Mouse (Mus musculus) kidney, embryonic 15.5 days (tissue): ENCODE measurements around the gene Dop1b. TPM values are rescaled to one million over a fixed set of nuclear protein-coding genes. Genes with fewer than 3 reads are reported as not detected.

ENCODE experiments used
- ATAC-seq: fragments of 200-750 bp; cut with Nextera tagmentation; replicated peaks from 2 replicates; pipeline ENCODE4 v1.8.0; 2017; ENCODE audit warnings: moderate TSS enrichment; ENCODE audit not compliant: low FRiP score
- H3K27ac ChIP-seq: fragments of 300-500 bp; sonication (generic); 2 replicates; pipeline ENCODE4 v1.5.1; 2015; ENCODE audit warnings: mild to moderate bottlenecking, inconsistent platforms
- H3K27me3 ChIP-seq: fragments of 300-500 bp; sonication (generic); 2 replicates; pipeline ENCODE4 v1.6.1; 2015; ENCODE audit warnings: inconsistent platforms
- H3K36me3 ChIP-seq: fragments of 300-500 bp; sonication (generic); 2 replicates; pipeline ENCODE4 v1.6.1; 2015; ENCODE audit warnings: inconsistent platforms
- H3K4me1 ChIP-seq: fragments of 300-500 bp; sonication (generic); 2 replicates; pipeline ENCODE4 v1.6.1; 2015; ENCODE audit warnings: inconsistent platforms
- H3K4me2 ChIP-seq: fragments of 300-500 bp; sonication (generic); 2 replicates; pipeline ENCODE4 v1.6.1; 2015; ENCODE audit warnings: moderate library complexity, mild to moderate bottlenecking, inconsistent platforms
- H3K4me3 ChIP-seq: fragments of 300-500 bp; sonication (generic); replicated peaks from 2 replicates; pipeline ENCODE4 v1.5.1; 2015; ENCODE audit warnings: mild to moderate bottlenecking, inconsistent platforms
- H3K9ac ChIP-seq: fragments of 300-500 bp; sonication (generic); 2 replicates; pipeline ENCODE4 v1.6.1; 2015; ENCODE audit warnings: mild to moderate bottlenecking, inconsistent platforms
- H3K9me3 ChIP-seq: fragments of 300-500 bp; sonication (generic); replicated peaks from 2 replicates; pipeline ENCODE4 v1.6.1; 2016; ENCODE audit warnings: inconsistent platforms
- WGBS: fragments of 180-500 bp; shearing (Covaris S2); methylation state at CpG from one replicate; pipeline ENCODE4 v1.1.7; 2015; ENCODE audit warnings: mixed read lengths; 5-methylcytosine and 5-hydroxymethylcytosine counted together
- polyA plus RNA-seq: library from polyadenylated mRNA; unstranded; fragments of >200 nt; fragmentation: Nextera tagmentation; extraction: Ambion mirVana; gene quantifications from 2 replicates; pipeline ENCODE4 v1.2.1, GENCODE M21; 2015

Gene Dop1b
- polyA plus RNA-seq, 1 experiment from 2014 or later, result 20.0 TPM

- no peak overlapping the region for H3K4me3 ChIP-seq
- H3K4me1 ChIP-seq, result no peaks in the 10 kb centered on the region
- H3K9ac ChIP-seq, result no peak overlapping the region
- H3K9me3 ChIP-seq, result no peaks in the 10 kb centered on the region
- H3K36me3 ChIP-seq, result no peaks in the 10 kb centered on the region
- H3K27ac ChIP-seq, result peak overlapping the region; percentile 71
- no peak overlapping the region for H3K4me2 ChIP-seq
- peak; percentile 55 for ATAC-seq
- WGBS, result 64% methylated on average over 5 of the region's 5 CpGs
- H3K27me3 ChIP-seq, result no peaks in the 10 kb centered on the region
These were observed 32.4 kb downstream of the Dop1b start for GRCm38 (mm10) chr16:93744049-93744490.

- Histone ChIP-seq H3K9ac (no peak overlapping the region), H3K4me2 (no peak overlapping the region), H3K36me3 (no peaks in the 10 kb centered on the region), H3K4me3 (no peak overlapping the region), H3K27ac (peak overlapping the region; percentile 50; the same call in 1 of the 2 replicates), H3K4me1 (no peaks in the 10 kb centered on the region), H3K27me3 (no peaks in the 10 kb centered on the region), H3K9me3 (no peaks in the 10 kb centered on the region)
- 81% methylated on average over 10 of the region's 10 CpGs for WGBS
- peak; percentile 68 for ATAC-seq
These were observed 33.2 kb downstream of the Dop1b start for GRCm38 (mm10) chr16:93744804-93745340.

GRCm38 (mm10) chr16:93746397-93746796 lies 34.7 kb downstream of the Dop1b start:
- Histone ChIP-seq H3K4me1 (no peaks in the 10 kb centered on the region), H3K36me3 (no peaks in the 10 kb centered on the region), H3K4me2 (no peak overlapping the region), H3K9me3 (no peaks in the 10 kb centered on the region), H3K4me3 (no peak overlapping the region), H3K27ac (no peak overlapping the region), H3K27me3 (no peaks in the 10 kb centered on the region), H3K9ac (no peak overlapping the region)
- ATAC-seq, result no peak
- WGBS, result 84% methylated on average over 8 of the region's 8 CpGs

- H3K9ac ChIP-seq, result no peak overlapping the region
- no peak overlapping the region for H3K4me3 ChIP-seq
- no peak overlapping the region for H3K27ac ChIP-seq
- H3K9me3 ChIP-seq, result no peaks in the 10 kb centered on the region
- ATAC-seq, result no peak
- no peak overlapping the region for H3K4me2 ChIP-seq
- 88% methylated on average over 4 of the region's 4 CpGs for WGBS
- H3K36me3 ChIP-seq, result no peaks in the 10 kb centered on the region
- H3K4me1 ChIP-seq, result no peaks in the 10 kb centered on the region
- H3K27me3 ChIP-seq, result no peaks in the 10 kb centered on the region
These were observed 35.3 kb downstream of the Dop1b start for GRCm38 (mm10) chr16:93746957-93747356.

GRCm38 (mm10) chr16:93747421-93747820 lies 35.7 kb downstream of the Dop1b start:
- ATAC-seq, result no peak
- 72% methylated on average over 6 of the region's 6 CpGs for WGBS
- Histone ChIP-seq H3K4me1 (no peaks in the 10 kb centered on the region), H3K27ac (no peak overlapping the region), H3K36me3 (no peaks in the 10 kb centered on the region), H3K4me2 (no peak overlapping the region), H3K27me3 (no peaks in the 10 kb centered on the region), H3K9ac (no peak overlapping the region), H3K4me3 (no peak overlapping the region), H3K9me3 (no peaks in the 10 kb centered on the region)

GRCm38 (mm10) chr16:93749147-93749910 lies 37.6 kb downstream of the Dop1b start:
- H3K9me3 ChIP-seq, result no peaks in the 10 kb centered on the region
- no peak overlapping the region for H3K27ac ChIP-seq
- 82% methylated on average over 15 of the region's 15 CpGs for WGBS
- H3K9ac ChIP-seq, result no peak overlapping the region
- peaks cover 10% of the 10 kb centered on the region for H3K36me3 ChIP-seq
- no peaks in the 10 kb centered on the region for H3K4me1 ChIP-seq
- ATAC-seq, result no peak
- no peak overlapping the region for H3K4me3 ChIP-seq
- no peaks in the 10 kb centered on the region for H3K27me3 ChIP-seq
- H3K4me2 ChIP-seq, result no peak overlapping the region

GRCm38 (mm10) chr16:93750464-93750863 lies 38.8 kb downstream of the Dop1b start:
- no peak for ATAC-seq
- no peak overlapping the region for H3K27ac ChIP-seq
- WGBS, result 71% methylated on average over 6 of the region's 6 CpGs
- no peaks in the 10 kb centered on the region for H3K4me1 ChIP-seq
- H3K4me2 ChIP-seq, result no peak overlapping the region
- no peaks in the 10 kb centered on the region for H3K27me3 ChIP-seq
- no peak overlapping the region for H3K4me3 ChIP-seq
- H3K9me3 ChIP-seq, result no peaks in the 10 kb centered on the region
- peaks cover 10% of the 10 kb centered on the region for H3K36me3 ChIP-seq
- H3K9ac ChIP-seq, result no peak overlapping the region

- Histone ChIP-seq H3K27me3 (no peaks in the 10 kb centered on the region), H3K4me3 (no peak overlapping the region), H3K4me2 (no peak overlapping the region), H3K36me3 (peaks cover 10% of the 10 kb centered on the region), H3K27ac (no peak overlapping the region), H3K9me3 (no peaks in the 10 kb centered on the region), H3K4me1 (no peaks in the 10 kb centered on the region), H3K9ac (no peak overlapping the region)
- WGBS, result 52% methylated on average over 5 of the region's 5 CpGs
- ATAC-seq, result no peak
These were observed 40.1 kb downstream of the Dop1b start for GRCm38 (mm10) chr16:93751816-93752215.

- Histone ChIP-seq H3K9ac (no peak overlapping the region), H3K4me2 (no peak overlapping the region), H3K27me3 (no peaks in the 10 kb centered on the region), H3K36me3 (peaks cover 24% of the 10 kb centered on the region), H3K4me3 (no peak overlapping the region), H3K9me3 (no peaks in the 10 kb centered on the region), H3K4me1 (no peaks in the 10 kb centered on the region), H3K27ac (no peak overlapping the region)
- WGBS, result 86% methylated on average over 5 of the region's 5 CpGs
- no peak for ATAC-seq
These were observed 44.9 kb downstream of the Dop1b start for GRCm38 (mm10) chr16:93756622-93757021.

- no peak for ATAC-seq
- 74% methylated on average over 6 of the region's 6 CpGs for WGBS
- Histone ChIP-seq H3K9me3 (no peaks in the 10 kb centered on the region), H3K27ac (no peak overlapping the region), H3K27me3 (no peaks in the 10 kb centered on the region), H3K9ac (no peak overlapping the region), H3K4me1 (no peaks in the 10 kb centered on the region), H3K4me3 (no peak overlapping the region), H3K36me3 (peaks cover 22% of the 10 kb centered on the region), H3K4me2 (no peak overlapping the region)
These were observed 51.7 kb downstream of the Dop1b start for GRCm38 (mm10) chr16:93763378-93763777.

GRCm38 (mm10) chr16:93764597-93764996 lies 52.9 kb downstream of the Dop1b start:
- H3K27ac ChIP-seq, result no peak overlapping the region
- H3K36me3 ChIP-seq, result peaks cover 25% of the 10 kb centered on the region
- no peaks in the 10 kb centered on the region for H3K27me3 ChIP-seq
- no peak for ATAC-seq
- H3K9ac ChIP-seq, result no peak overlapping the region
- H3K4me1 ChIP-seq, result 0 out of 2 replicates have a peak, but pooled peaks cover 2% of the 10 kb centered on the region
- H3K9me3 ChIP-seq, result no peaks in the 10 kb centered on the region
- no peak overlapping the region for H3K4me3 ChIP-seq
- no peak overlapping the region for H3K4me2 ChIP-seq
- 60% methylated on average over 4 of the region's 4 CpGs for WGBS

GRCm38 (mm10) chr16:93766956-93767355 lies 55.3 kb downstream of the Dop1b start:
- H3K27ac ChIP-seq, result no peak overlapping the region
- H3K9me3 ChIP-seq, result no peaks in the 10 kb centered on the region
- H3K27me3 ChIP-seq, result no peaks in the 10 kb centered on the region
- H3K9ac ChIP-seq, result no peak overlapping the region
- no peak; the same call in 1 of the 2 replicates for ATAC-seq
- no peak overlapping the region for H3K4me3 ChIP-seq
- H3K36me3 ChIP-seq, result peaks cover 38% of the 10 kb centered on the region
- H3K4me2 ChIP-seq, result no peak overlapping the region
- 40% methylated on average over 4 of the region's 4 CpGs for WGBS
- 0 out of 2 replicates have a peak, but pooled peaks cover 3% of the 10 kb centered on the region for H3K4me1 ChIP-seq
